Mouse (Mus musculus): ENCODE measurements around the gene Gmpr2. TPM values are rescaled to one million over a fixed set of nuclear protein-coding genes. Genes with fewer than 3 reads are reported as not detected.

Gmpr2 gene
- polyA plus RNA-seq, 1 experiment from 2014 or later: 58.4 TPM

DNA sequence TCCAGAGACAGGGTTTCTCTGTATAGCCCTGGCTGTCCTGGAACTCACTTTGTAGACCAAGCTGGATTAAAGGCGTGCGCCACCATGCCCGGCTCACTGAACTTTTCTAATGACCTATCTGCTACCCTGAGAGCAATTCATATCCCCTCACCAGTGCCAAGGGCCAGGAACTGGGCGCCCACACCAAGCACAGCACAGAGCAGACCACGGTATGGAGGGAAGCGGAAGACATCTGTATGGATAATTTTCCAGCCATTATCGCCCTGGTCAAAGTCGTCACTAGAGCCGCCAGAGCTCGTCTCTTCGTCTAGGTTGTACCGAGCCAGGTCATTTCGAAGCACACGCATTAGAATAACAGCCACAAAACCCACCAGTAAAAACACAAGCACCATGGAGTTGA is 30.9 kb upstream of the Gmpr2 start:
- H3K4me1 ChIP-seq (ENCODE audit: insufficient read depth): peaks cover 6% of the 10 kb centered on the region; the same call in 1 of the 2 replicates
- ATAC-seq (ENCODE audit: insufficient read depth) (no peak), DNase-seq (no peak)
- no peak for TF ChIP-seq CTCF (IDR thresholded peaks at IDR 0.05; ENCODE audit: low read depth)
- H3K4me3 ChIP-seq (ENCODE audit: low read depth, low read length): no peak overlapping the region
- H3K9ac ChIP-seq: no peak overlapping the region
- H3K27me3 ChIP-seq (ENCODE audit: insufficient read depth, low read length): no peaks in the 10 kb centered on the region
- WGBS: 95% methylated on average over 14 of the region's 14 CpGs
- no peak overlapping the region for H3K4me2 ChIP-seq
- H3K36me3 ChIP-seq (ENCODE audit: insufficient read depth): peaks cover 57% of the 10 kb centered on the region
- H3K27ac ChIP-seq (ENCODE audit: low read depth): no peak overlapping the region
- H3K9me3 ChIP-seq (ENCODE audit: low read depth, low read length): no peaks in the 10 kb centered on the region

DNA sequence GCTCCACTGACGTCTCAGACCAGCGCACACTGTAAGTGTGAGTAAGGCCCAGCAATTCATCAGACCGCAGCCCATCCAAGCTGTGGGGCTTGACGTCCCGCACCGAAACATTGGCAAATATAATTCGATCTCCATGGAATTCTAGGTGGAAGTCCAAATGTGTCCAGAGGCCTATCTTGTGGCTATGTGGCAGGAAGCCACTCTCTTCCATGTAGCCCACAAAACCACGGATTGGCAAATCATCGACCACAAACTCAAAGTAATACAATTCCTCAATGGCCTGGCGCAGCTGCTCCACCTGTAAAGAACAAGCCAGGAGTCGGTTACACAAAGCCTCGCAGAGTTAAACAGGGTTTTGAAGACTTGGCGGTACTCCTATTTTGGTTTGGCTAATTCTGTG is 30.4 kb upstream of the Gmpr2 start:
- H3K9ac ChIP-seq: no peak overlapping the region
- H3K27ac ChIP-seq (ENCODE audit: low read depth): no peak overlapping the region
- TF ChIP-seq CTCF (IDR thresholded peaks at IDR 0.05; ENCODE audit: low read depth): no peak
- H3K36me3 ChIP-seq (ENCODE audit: insufficient read depth): peaks cover 60% of the 10 kb centered on the region
- H3K4me2 ChIP-seq: no peak overlapping the region; the same call in 1 of the 2 replicates
- H3K27me3 ChIP-seq (ENCODE audit: insufficient read depth, low read length): no peaks in the 10 kb centered on the region
- H3K4me3 ChIP-seq (ENCODE audit: low read depth, low read length): no peak overlapping the region
- DNase-seq (no peak), ATAC-seq (ENCODE audit: insufficient read depth) (no peak)
- H3K9me3 ChIP-seq (ENCODE audit: low read depth, low read length): no peaks in the 10 kb centered on the region
- 93% methylated on average over 13 of the region's 13 CpGs for WGBS
- peaks cover 6% of the 10 kb centered on the region; the same call in 1 of the 2 replicates for H3K4me1 ChIP-seq (ENCODE audit: insufficient read depth)

DNA sequence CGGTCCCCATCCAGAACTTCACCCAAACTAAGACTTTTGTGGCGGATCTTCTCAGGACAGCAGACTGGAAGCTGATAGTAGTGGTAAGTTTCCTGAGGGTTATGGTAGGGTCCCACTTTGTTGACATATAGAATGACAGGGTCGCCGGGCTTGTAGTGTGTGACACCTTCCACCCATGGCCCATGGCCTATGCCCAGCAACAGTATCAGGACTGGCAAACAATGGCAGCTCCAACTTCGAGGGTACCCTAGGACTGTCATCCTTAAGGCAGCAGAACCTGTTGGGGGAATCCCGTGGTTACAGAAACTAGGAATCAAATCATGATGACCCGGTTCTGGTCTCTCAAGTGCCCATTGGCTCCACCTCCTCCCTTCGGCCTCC is 29.1 kb upstream of the Gmpr2 start:
- peak overlapping the region; percentile 96 for H3K27ac ChIP-seq (ENCODE audit: low read depth)
- H3K4me1 ChIP-seq (ENCODE audit: insufficient read depth): peaks cover 6% of the 10 kb centered on the region; the same call in 1 of the 2 replicates
- H3K27me3 ChIP-seq (ENCODE audit: insufficient read depth, low read length): no peaks in the 10 kb centered on the region
- no peak for DNase-seq
- peaks cover 52% of the 10 kb centered on the region for H3K36me3 ChIP-seq (ENCODE audit: insufficient read depth)
- H3K4me2 ChIP-seq: peak overlapping the region; percentile 90
- H3K9me3 ChIP-seq (ENCODE audit: low read depth, low read length): no peaks in the 10 kb centered on the region
- peak overlapping the region; percentile 99 for H3K4me3 ChIP-seq (ENCODE audit: low read depth, low read length)
- peak overlapping the region; percentile 96 for H3K9ac ChIP-seq
- no peak for TF ChIP-seq CTCF (IDR thresholded peaks at IDR 0.05; ENCODE audit: low read depth)
- WGBS: 16% methylated on average over 8 of the region's 8 CpGs
- ATAC-seq (ENCODE audit: insufficient read depth): peak; percentile 37; the same call in 1 of the 2 replicates

DNA sequence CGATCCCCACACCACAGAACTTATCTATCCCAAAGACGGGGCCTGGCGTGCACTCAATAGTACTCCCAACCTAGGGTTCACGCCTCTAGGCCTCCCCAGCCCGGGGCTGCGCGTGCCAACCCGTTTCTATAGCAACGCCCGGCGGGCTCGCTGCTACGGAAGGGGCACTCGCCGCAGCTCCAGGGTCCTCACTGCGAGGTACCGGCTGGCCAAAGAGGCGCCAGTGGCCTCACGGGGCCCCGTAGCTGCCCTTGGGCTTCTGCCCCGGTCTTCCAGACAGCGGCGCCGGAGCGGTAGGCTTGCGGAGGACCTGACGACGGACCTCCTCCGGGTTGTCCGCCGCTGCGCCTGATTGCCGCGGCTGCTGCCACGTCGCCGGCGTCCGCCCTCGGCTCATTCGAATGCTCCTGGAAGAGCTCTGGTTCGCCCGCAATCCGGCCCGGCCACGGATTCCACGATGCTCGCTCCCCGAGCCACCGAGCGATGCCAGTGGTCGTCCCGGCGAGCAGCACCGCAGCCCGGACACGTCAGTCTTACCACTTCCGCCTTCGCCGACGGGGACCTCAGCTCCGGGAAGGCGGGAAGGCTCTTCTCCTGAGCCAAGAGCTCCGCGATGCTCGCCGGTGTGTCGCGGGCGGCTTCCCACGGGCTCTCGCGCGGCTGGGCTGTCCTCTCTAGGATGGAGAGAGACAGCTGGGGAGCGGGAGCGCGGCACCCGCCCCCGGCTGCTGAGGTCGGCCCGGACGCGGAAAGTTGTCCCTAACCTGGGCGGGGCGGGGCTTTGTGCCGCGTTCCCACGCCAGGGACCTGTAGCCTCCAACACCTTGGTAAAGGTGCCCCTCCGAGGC is 28.5 kb upstream of the Gmpr2 start, which contains the start of gene Tm9sf1:
Gene Tm9sf1 (minus strand): TSS at position 747 of the 848 bp plus-strand sequence.
- Histone ChIP-seq H3K4me3 (ENCODE audit: low read depth, low read length) (peak within 1 kb of the TSS; percentile 99), H3K27ac (ENCODE audit: low read depth) (peak within 1 kb of the TSS; percentile 96), H3K27me3 (ENCODE audit: insufficient read depth, low read length) (no peaks in the 10 kb centered on the region), H3K4me2 (peak within 1 kb of the TSS; percentile 90), H3K9ac (peak within 1 kb of the TSS; percentile 96), H3K36me3 (ENCODE audit: insufficient read depth) (peaks cover 46% of the 10 kb centered on the region), H3K9me3 (ENCODE audit: low read depth, low read length) (no peaks in the 10 kb centered on the region), H3K4me1 (ENCODE audit: insufficient read depth) (peaks cover 6% of the 10 kb centered on the region; the same call in 1 of the 2 replicates)
- under 1% methylated on average over 89 of the region's 89 CpGs for WGBS
- TF ChIP-seq CTCF (IDR thresholded peaks at IDR 0.05; ENCODE audit: low read depth): no peak
- peak; percentile 86 for DNase-seq
- peak; percentile 89 for ATAC-seq (ENCODE audit: insufficient read depth)

GRCm38 (mm10) chr14:55644261-55644888 is 27.4 kb upstream of the Gmpr2 start:
- Histone ChIP-seq H3K4me2 (peak overlapping the region; percentile 90), H3K27ac (ENCODE audit: low read depth) (peak overlapping the region; percentile 96; the same call in 1 of the 2 replicates), H3K27me3 (ENCODE audit: insufficient read depth, low read length) (no peaks in the 10 kb centered on the region), H3K4me1 (ENCODE audit: insufficient read depth) (peaks cover 6% of the 10 kb centered on the region; the same call in 1 of the 2 replicates), H3K4me3 (ENCODE audit: low read depth, low read length) (peak overlapping the region; percentile 99), H3K36me3 (ENCODE audit: insufficient read depth) (peaks cover 35% of the 10 kb centered on the region), H3K9ac (peak overlapping the region; percentile 96), H3K9me3 (ENCODE audit: low read depth, low read length) (no peaks in the 10 kb centered on the region)
- 21% methylated on average over 17 of the region's 17 CpGs for WGBS
- DNase-seq (peak; percentile 56), ATAC-seq (ENCODE audit: insufficient read depth) (no peak)
- TF ChIP-seq CTCF (IDR thresholded peaks at IDR 0.05; ENCODE audit: low read depth): no peak

DNA sequence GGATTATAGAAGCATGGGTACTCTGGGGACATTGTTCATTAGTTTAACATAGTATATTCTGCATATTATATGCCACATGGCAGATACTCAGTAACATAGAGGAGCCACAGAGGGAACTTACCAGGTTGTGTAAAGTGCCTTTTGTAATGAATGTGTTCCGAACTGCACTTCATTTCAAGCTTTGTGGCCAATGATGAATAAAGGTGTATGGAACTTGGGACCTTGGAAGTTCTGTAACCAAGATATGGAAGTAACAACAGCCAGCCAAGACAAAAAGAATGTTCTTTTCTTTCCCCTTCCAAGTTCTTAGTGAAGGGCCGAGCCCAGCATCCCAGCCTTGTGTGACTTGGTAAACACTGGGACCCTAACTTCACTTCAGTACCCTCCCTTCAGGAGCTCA is 21.9 kb upstream of the Gmpr2 start, which contains the start of gene Tssk4:
Gene Tssk4 (plus strand): TSS at position 301 of the 400 bp plus-strand sequence.
- H3K27ac ChIP-seq (ENCODE audit: low read depth): no peak within 1 kb of the TSS
- peaks cover 2% of the 10 kb centered on the region; the same call in 1 of the 2 replicates for H3K4me1 ChIP-seq (ENCODE audit: insufficient read depth)
- no peaks in the 10 kb centered on the region for H3K9me3 ChIP-seq (ENCODE audit: low read depth, low read length)
- 92% methylated on average over 2 of the region's 2 CpGs for WGBS
- no peak within 1 kb of the TSS for H3K4me2 ChIP-seq
- no peak for DNase-seq
- no peaks in the 10 kb centered on the region for H3K27me3 ChIP-seq (ENCODE audit: insufficient read depth, low read length)
- no peak for ATAC-seq (ENCODE audit: insufficient read depth)
- no peak within 1 kb of the TSS for H3K4me3 ChIP-seq (ENCODE audit: low read depth, low read length)
- no peak for TF ChIP-seq CTCF (IDR thresholded peaks at IDR 0.05; ENCODE audit: low read depth)
- no peak within 1 kb of the TSS for H3K9ac ChIP-seq
- peaks cover 11% of the 10 kb centered on the region for H3K36me3 ChIP-seq (ENCODE audit: insufficient read depth)

GRCm38 (mm10) chr14:55651528-55651927 is 20.2 kb upstream of the Gmpr2 start:
- Histone ChIP-seq H3K36me3 (ENCODE audit: insufficient read depth) (peaks cover 3% of the 10 kb centered on the region; the same call in 1 of the 2 replicates), H3K4me2 (no peak overlapping the region), H3K27me3 (ENCODE audit: insufficient read depth, low read length) (no peaks in the 10 kb centered on the region), H3K4me1 (ENCODE audit: insufficient read depth) (no peaks in the 10 kb centered on the region), H3K9ac (no peak overlapping the region), H3K4me3 (ENCODE audit: low read depth, low read length) (no peak overlapping the region), H3K9me3 (ENCODE audit: low read depth, low read length) (no peaks in the 10 kb centered on the region), H3K27ac (ENCODE audit: low read depth) (no peak overlapping the region)
- ATAC-seq (ENCODE audit: insufficient read depth) (no peak), DNase-seq (no peak)
- TF ChIP-seq CTCF (IDR thresholded peaks at IDR 0.05; ENCODE audit: low read depth): no peak
- 80% methylated on average over 7 of the region's 7 CpGs for WGBS

Data from lung, embryonic 14.5 days (tissue).